Mouse (Mus musculus): ENCODE results near the gene Lhx9. TPM values are rescaled to one million over a fixed set of nuclear protein-coding genes. Genes with fewer than 3 reads are reported as not detected.

The Lhx9 gene
- 3.7 and 4.2 TPM in 2 replicates for polyA plus RNA-seq (2021; fragmentation: Nextera tagmentation)
- long read RNA-seq, experiment 1, full-length matches to known transcripts: 1 of 11 reads
- long read RNA-seq, experiment 1, partial matches to known transcripts: 6 of 11 reads
- long read RNA-seq, experiment 1, other reads (novel, unspliced or antisense): 4 of 11 reads
- long read RNA-seq, experiment 2, full-length matches to known transcripts: 28 of 79 reads
- long read RNA-seq, experiment 2, partial matches to known transcripts: 28 of 79 reads
- long read RNA-seq, experiment 2, other reads (novel, unspliced or antisense): 23 of 79 reads

DNA sequence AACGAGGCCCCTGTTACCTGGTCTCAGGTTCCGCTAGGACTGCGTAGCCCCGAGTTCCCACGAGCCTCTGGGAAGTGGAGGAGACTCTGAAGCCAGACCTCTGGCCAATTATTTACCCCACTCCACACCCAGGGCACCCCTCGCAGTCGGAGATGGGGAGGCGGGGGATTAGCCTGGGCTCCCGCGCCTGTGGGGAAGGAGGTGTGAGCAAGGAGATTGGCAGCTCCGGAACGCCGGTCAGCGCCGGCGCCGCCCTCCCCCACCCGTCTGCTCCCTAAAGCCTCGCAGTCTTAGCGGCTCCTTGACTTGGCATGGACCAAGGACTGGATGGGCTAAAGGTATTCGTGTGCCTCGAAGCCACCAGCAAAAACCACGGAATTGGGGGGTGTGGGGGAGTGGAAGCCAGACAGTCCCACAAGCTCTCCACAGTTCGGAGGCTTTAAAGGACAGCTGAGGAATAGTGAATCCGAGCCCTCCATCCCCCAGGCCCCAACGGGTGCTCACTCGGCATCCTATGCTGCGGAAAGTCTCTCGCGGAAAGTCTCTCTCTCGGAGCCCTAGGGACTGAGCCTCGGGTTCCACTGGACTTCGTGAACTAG lies at the start of gene Lhx9:
Gene Lhx9, minus strand, starts transcription at position 67 of the 599 bp plus-strand sequence.

GRCm38 (mm10) chr1:138856101-138856950 lies 7.9 kb upstream of the Lhx9 start, which contains the start of gene 2310009B15Rik:
Gene 2310009B15Rik (minus strand): TSS chr1:138856852.

Other genes starting within 250 kb of the Lhx9 start
- gene Nek7, start 228.4 kb downstream of the Lhx9 start, polyA plus RNA-seq (2021; fragmentation: Nextera tagmentation): 15.2 and 18.9 TPM in 2 replicates
- 83.2 and 95.9 TPM in 2 replicates for gene 2310009B15Rik, start 8.3 kb upstream of the Lhx9 start, polyA plus RNA-seq (2021; fragmentation: Nextera tagmentation)
- gene Dennd1b, start 114.9 kb upstream of the Lhx9 start, polyA plus RNA-seq (2021; fragmentation: Nextera tagmentation): 1.1 and 2.1 TPM in 2 replicates